ENCODE assay signal across 13 mouse cellular contexts in genomic region chr6:6877981-6878840, GRCm38 (mm10). TPM values are rescaled to one million over a fixed set of nuclear protein-coding genes. Genes with fewer than 3 reads are reported as not detected.
A peak's percentile ranks its signal among the peaks of the same experiment; 100 is the strongest.
DNase-seq lines count a peak whose midpoint lies in the region; ATAC-seq and TF ChIP-seq lines count a peak whose summit lies in the region.
"Had no signal": no experiment of that assay in that cellular context is flagged by ENCODE, and none has a peak within 500 bp of the region (broad histone marks: within the 10 kb centered on the region; RNA-seq: fewer than 3 reads in every experiment).

No protein-coding gene starts in this region.

- H3K9me3 ChIP-seq in intestine, embryonic 16.5 days (ENCODE audit: control insufficient read depth, low read length), result no peaks in the 10 kb centered on the region
- H3K9me3 ChIP-seq in intestine, embryonic 15.5 days, result no peaks in the 10 kb centered on the region
- H3K9me3 ChIP-seq in forebrain, embryonic 11.5 days (ENCODE audit: control insufficient read depth, low read length), result no peaks in the 10 kb centered on the region
- no peaks in the 10 kb centered on the region for H3K9me3 ChIP-seq in midbrain, embryonic 11.5 days (ENCODE audit: control insufficient read depth, low read length)

- DNase-seq in brain, embryonic 14.5 days (ENCODE audit: low read depth), result peak; percentile 49
- peak; percentile 69 for DNase-seq in forebrain, embryonic 11.5 days (ENCODE audit: low spot score)
- DNase-seq in midbrain, embryonic 11.5 days (ENCODE audit: low spot score, missing footprints), result no peak
- DNase-seq in adrenal gland, adult (ENCODE audit: inconsistent age in 2 of 2, low spot score in 1 of 2), result no peak
- no peak for DNase-seq in left cerebral cortex, adult 18-20 months (ENCODE audit: low spot score in 2 of 2)
- DNase-seq in lung, postnatal 36 days, result no peak
- DNase-seq: adrenal gland, postnatal 14 days; gastrocnemius, postnatal 25 days; kidney, adult 11 months had no signal

- TF ChIP-seq POLR2A in brain, embryonic 14.5 days (IDR thresholded peaks at IDR 0.05; ENCODE audit: borderline replicate concordance, extremely low read depth, insufficient read depth, insufficient read length, poor library complexity, severe bottlenecking), result no peak

- ATAC-seq in intestine, embryonic 16.5 days, result 0 out of 2 replicates have a peak, but pooled peaks have one; percentile 32
- ATAC-seq in intestine, embryonic 15.5 days, result no peak
- no peak; the same call in 1 of the 2 replicates for ATAC-seq in forebrain, embryonic 11.5 days (replicated peaks; ENCODE audit: low FRiP score)
- ATAC-seq in midbrain, embryonic 11.5 days (ENCODE audit: low FRiP score), result peak; percentile 16

- H3K27me3 ChIP-seq in intestine, embryonic 16.5 days (replicated peaks; ENCODE audit: control insufficient read depth, insufficient read depth, low read length), result peaks cover 81% of the 10 kb centered on the region
- peaks cover 92% of the 10 kb centered on the region for H3K27me3 ChIP-seq in intestine, embryonic 15.5 days (replicated peaks)
- peaks cover 80% of the 10 kb centered on the region for H3K27me3 ChIP-seq in forebrain, embryonic 11.5 days (ENCODE audit: control insufficient read depth, insufficient read depth, low read length)
- peaks cover 97% of the 10 kb centered on the region for H3K27me3 ChIP-seq in midbrain, embryonic 11.5 days (ENCODE audit: control insufficient read depth, insufficient read depth, low read length)

- no peak overlapping the region for H3K4me3 ChIP-seq in intestine, embryonic 16.5 days (ENCODE audit: low read length)
- no peak overlapping the region for H3K4me3 ChIP-seq in intestine, embryonic 15.5 days (replicated peaks)
- peak overlapping the region; percentile 56 for H3K4me3 ChIP-seq in forebrain, embryonic 11.5 days (ENCODE audit: low read depth, low read length)
- H3K4me3 ChIP-seq in midbrain, embryonic 11.5 days (ENCODE audit: low read depth, low read length), result no peak overlapping the region

- peaks cover 7% of the 10 kb centered on the region for H3K4me1 ChIP-seq in intestine, embryonic 16.5 days (ENCODE audit: control insufficient read depth, insufficient read depth, low read length)
- H3K4me1 ChIP-seq in intestine, embryonic 15.5 days (replicated peaks), result peaks cover 15% of the 10 kb centered on the region
- H3K4me1 ChIP-seq in forebrain, embryonic 11.5 days (replicated peaks; ENCODE audit: control insufficient read depth, insufficient read depth, low read length), result peaks cover 8% of the 10 kb centered on the region; the same call in 1 of the 2 replicates
- peaks cover 9% of the 10 kb centered on the region; the same call in 1 of the 2 replicates for H3K4me1 ChIP-seq in midbrain, embryonic 11.5 days (ENCODE audit: control insufficient read depth, insufficient read depth, low read length)

- H3K9ac ChIP-seq in intestine, embryonic 16.5 days (ENCODE audit: low read depth, low read length), result no peak overlapping the region
- H3K9ac ChIP-seq in intestine, embryonic 15.5 days, result no peak overlapping the region
- peak overlapping the region; percentile 44 for H3K9ac ChIP-seq in forebrain, embryonic 11.5 days (ENCODE audit: low read length)
- H3K9ac ChIP-seq in midbrain, embryonic 11.5 days (ENCODE audit: low read length), result no peak overlapping the region

- no peak for TF ChIP-seq CTCF in brain, embryonic 14.5 days (IDR thresholded peaks at IDR 0.05; ENCODE audit: borderline replicate concordance, extremely low read depth, insufficient read depth, insufficient read length)

- H3K36me3 ChIP-seq in intestine, embryonic 16.5 days (ENCODE audit: control insufficient read depth, insufficient read depth, low read length), result no peaks in the 10 kb centered on the region
- no peaks in the 10 kb centered on the region for H3K36me3 ChIP-seq in intestine, embryonic 15.5 days
- no peaks in the 10 kb centered on the region for H3K36me3 ChIP-seq in forebrain, embryonic 11.5 days (ENCODE audit: control insufficient read depth, insufficient read depth, low read length)
- H3K36me3 ChIP-seq in midbrain, embryonic 11.5 days (ENCODE audit: control insufficient read depth, insufficient read depth, low read length), result no peaks in the 10 kb centered on the region

- no peak overlapping the region for H3K27ac ChIP-seq in intestine, embryonic 16.5 days (ENCODE audit: low read length)
- H3K27ac ChIP-seq in intestine, embryonic 15.5 days, result no peak overlapping the region
- H3K27ac ChIP-seq in forebrain, embryonic 11.5 days (ENCODE audit: low read depth, low read length), result peak overlapping the region; percentile 43; the same call in 1 of the 2 replicates
- H3K27ac ChIP-seq in midbrain, embryonic 11.5 days (ENCODE audit: low read depth, low read length), result no peak overlapping the region

- no peak overlapping the region for H3K4me2 ChIP-seq in intestine, embryonic 16.5 days (ENCODE audit: low read depth, low read length)
- H3K4me2 ChIP-seq in intestine, embryonic 15.5 days (replicated peaks), result no peak overlapping the region
- H3K4me2 ChIP-seq in forebrain, embryonic 11.5 days (ENCODE audit: low read depth, low read length, severe bottlenecking), result peak overlapping the region; percentile 39
- H3K4me2 ChIP-seq in midbrain, embryonic 11.5 days, result no peak overlapping the region

- WGBS in intestine, embryonic 16.5 days, result 4% methylated on average over 34 of the region's 34 CpGs
- 4% methylated on average over 34 of the region's 34 CpGs for WGBS in intestine, embryonic 15.5 days
- WGBS in forebrain, embryonic 11.5 days, result 2% methylated on average over 34 of the region's 34 CpGs
- under 1% methylated on average over 34 of the region's 34 CpGs for WGBS in midbrain, embryonic 11.5 days

RNA-seq across cellular contexts. Expression of gene Dlx5, which starts 3.7 kb away (rescaled TPM):
- polyA plus RNA-seq in intestine, embryonic 16.5 days (2015; fragmentation: Nextera tagmentation; extraction: Ambion mirVana), result 1.5 and 1.7 TPM in 2 replicates
- 1.5 and 2.1 TPM in 2 replicates for polyA plus RNA-seq in intestine, embryonic 15.5 days (2015; fragmentation: Nextera tagmentation; extraction: Ambion mirVana)
- polyA plus RNA-seq in brain, embryonic 14.5 days (2012; rRNA removed), result 15.5 and 20.4 TPM in 2 replicates
- polyA plus RNA-seq in forebrain, embryonic 11.5 days (2014; fragmentation: Nextera tagmentation; extraction: Ambion mirVana), result 45.5 and 47.7 TPM in 2 replicates
- 5.2 and 7.7 TPM in 2 replicates for polyA plus RNA-seq in midbrain, embryonic 11.5 days (2014; fragmentation: Nextera tagmentation; extraction: Ambion mirVana)
- 1 to 10 TPM; 8.5 to 8.9 TPM for total RNA-seq in left cerebral cortex, adult 18-20 months (2021)
- total RNA-seq: gastrocnemius, postnatal 25 days had no signal
- polyA plus RNA-seq: spleen, adult 2 months; urinary bladder, adult 2 months had no signal

RNA-seq across cellular contexts. Expression of gene Dlx6, which starts 15.1 kb away (rescaled TPM):
- polyA plus RNA-seq in intestine, embryonic 16.5 days (2015; fragmentation: Nextera tagmentation; extraction: Ambion mirVana), result not detected in 2 replicates
- 0.16 TPM in 1 of 2 replicates, not detected in the other for polyA plus RNA-seq in intestine, embryonic 15.5 days (2015; fragmentation: Nextera tagmentation; extraction: Ambion mirVana)
- 13.2 and 22.9 TPM in 2 replicates for polyA plus RNA-seq in brain, embryonic 14.5 days (2012; rRNA removed)
- polyA plus RNA-seq in forebrain, embryonic 11.5 days (2014; fragmentation: Nextera tagmentation; extraction: Ambion mirVana), result 4.5 and 7.3 TPM in 2 replicates
- 0.33 and 0.81 TPM in 2 replicates for polyA plus RNA-seq in midbrain, embryonic 11.5 days (2014; fragmentation: Nextera tagmentation; extraction: Ambion mirVana)
- total RNA-seq in left cerebral cortex, adult 18-20 months (2021), result 10 to 100 TPM; 12.7 to 12.8 TPM
- total RNA-seq: adrenal gland, postnatal 14 days; gastrocnemius, postnatal 25 days had no signal
- polyA plus RNA-seq: spleen, adult 2 months; urinary bladder, adult 2 months had no signal

Comparison
In these comparisons a context has a peak if more than half of its experiments do, and no peak if none do; other contexts are left out.
1. ATAC-seq: peak in intestine, embryonic 16.5 days (single experiment) and midbrain, embryonic 11.5 days (single experiment); none in intestine, embryonic 15.5 days (single experiment) and forebrain, embryonic 11.5 days (single experiment).
2. DNase-seq: peak in brain, embryonic 14.5 days (single experiment) and forebrain, embryonic 11.5 days (single experiment); none in midbrain, embryonic 11.5 days (single experiment), adrenal gland, adult (0 of 2), left cerebral cortex, adult 18-20 months (0 of 2) and lung, postnatal 36 days (single experiment).